Mouse (Mus musculus): Measurements from ENCODE around the gene Gnat1.

Gene Gnat1

DNA sequence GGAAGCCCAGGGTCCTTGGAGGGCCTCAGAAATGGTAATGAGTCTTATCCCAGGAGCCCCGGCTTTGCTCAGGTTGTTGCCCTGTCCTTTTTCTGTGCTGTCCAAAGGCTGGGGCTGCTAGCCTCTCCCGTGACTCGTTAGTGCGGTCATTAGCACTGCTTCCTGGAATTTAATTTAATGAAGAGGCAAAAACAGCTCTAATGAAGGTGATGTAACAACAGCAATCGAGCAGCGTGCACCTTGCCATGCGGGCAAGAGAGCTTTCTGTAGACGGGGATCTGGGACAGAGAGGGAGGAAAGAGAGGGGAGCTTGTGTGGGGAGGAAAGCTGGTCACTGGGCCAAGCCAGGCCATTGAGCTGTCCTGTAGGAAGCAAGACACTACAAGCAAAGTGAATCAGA, 37.8 kb downstream of the Gnat1 start:
- no peak for DNase-seq

DNA sequence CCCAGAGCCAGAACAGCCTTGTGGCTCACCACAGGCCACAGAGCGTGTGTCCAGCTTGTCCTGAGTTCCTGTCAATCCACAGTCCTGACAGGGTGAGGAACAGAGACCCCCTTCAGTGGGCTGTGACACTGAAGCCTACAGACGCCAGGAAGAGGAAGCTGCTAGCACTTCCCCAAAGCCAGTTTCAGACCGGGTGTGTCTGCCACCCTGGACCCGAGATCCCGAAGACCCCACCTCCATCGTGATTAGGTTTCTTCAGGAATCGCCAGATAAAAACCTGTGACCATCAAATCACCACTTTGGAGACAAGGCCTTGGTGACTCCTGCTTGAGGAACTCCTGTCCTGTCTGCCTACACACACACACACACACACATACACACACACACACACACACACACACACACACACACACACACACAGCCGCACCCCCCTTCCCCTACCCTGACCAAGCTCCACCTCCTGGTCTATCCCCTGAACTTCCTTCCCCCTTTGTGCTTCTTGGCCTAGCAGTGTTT, 39.2 kb downstream of the Gnat1 start:
- peak; percentile 60 for DNase-seq

DNA sequence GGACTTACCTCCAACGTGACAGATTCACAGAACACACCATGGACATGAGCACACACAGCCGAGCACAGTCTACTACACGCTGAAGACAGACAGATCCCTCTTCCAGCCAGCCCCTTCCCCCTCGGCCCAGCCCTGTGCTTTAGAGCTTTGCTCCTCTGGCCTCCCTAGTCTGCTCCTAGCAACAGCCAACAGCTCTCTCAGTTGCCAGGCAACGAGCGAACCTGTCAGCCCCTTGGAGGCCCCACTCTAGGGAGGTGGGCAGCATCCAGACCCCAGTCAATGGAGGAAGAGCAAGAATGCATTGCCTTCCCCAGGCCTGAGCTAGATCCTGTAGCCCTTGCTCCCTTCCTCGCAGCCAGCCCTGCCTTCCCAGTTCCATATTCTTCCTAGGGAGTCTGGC, 42.4 kb downstream of the Gnat1 start:
- no peak for DNase-seq

DNA sequence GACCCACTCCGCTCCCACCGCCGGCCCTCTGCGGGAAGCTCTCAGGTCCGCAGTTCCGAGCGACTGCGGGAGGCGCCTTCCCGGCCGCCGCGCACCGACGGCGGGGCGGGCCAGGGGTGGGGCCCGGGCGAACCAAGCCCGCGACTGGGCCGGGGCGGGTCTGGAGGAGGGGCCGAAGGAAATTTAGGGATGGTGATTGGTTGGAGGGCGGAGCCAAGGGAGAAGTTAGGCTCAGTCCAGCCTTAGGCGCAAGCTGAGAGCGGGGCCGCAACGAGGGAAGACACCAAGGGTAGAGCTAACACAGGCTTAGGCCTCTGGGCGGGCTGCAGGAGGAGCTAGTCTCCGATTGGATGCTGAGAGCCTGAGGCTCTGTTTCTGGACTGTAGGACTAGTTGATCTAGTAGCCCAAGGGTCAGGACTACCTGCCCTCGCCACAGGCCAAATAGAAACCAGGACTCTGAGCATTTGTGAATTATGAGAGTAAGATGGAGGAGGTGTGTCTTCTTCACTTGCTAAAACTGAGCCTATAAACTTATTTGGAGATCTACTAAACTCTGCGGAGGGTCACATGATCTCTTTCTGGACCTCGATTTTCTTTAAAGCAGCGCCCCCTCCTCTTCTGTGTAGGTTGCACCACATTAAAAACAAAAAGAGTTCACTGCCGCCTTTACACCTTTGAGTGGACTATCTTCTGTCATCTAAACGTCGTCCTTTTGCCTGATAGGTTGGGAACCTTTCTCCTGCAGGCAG, 44.1 kb downstream of the Gnat1 start, which contains the start of gene Gnai2:
Gene Gnai2 (minus strand): TSS at position 89 of the 750 bp plus-strand sequence.
- peak; percentile 95 for DNase-seq

DNA sequence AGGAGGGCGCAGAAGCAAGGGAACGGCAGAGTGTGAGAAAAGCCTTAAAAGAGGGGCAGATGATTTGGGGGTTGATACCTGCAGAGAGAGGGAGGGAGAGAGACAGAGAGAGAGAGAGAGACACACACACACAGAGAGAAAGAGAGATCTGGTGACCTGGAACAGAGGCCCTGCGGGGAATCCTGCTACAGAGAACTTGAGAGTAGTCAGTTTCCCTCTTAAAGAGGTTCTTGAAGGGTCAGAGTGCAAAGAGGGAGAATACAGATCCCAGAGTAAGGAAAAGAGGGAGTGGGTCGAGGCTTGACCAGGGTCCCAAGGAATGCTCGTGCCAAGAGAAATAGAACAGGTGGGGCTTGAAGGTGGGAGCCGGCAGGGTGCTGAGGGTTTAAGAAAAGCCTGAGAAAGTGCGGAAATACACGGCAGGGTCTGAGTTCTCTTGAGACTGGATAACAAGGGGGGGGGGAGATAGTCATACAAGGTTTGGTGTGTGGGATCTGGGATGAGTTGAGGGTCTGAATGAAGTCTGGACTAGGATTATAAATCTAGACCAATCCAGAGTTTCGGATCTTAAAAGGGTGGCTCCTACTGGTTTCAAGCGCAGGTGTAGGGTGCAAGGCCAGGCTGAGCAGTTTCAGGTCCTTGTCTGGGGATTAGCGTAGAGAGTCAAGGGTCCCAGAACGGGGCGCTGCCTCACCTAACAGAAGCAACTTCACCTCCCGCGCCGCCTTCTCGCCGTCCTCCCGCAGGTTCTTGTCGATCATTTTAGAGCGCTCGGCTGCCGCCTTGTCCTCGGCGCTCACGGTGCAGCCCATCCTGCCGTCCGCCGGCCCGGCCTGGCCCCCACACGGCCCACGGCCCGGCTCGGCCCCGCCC, 44.9 kb downstream of the Gnat1 start:
- peak; percentile 42 for DNase-seq

DNA sequence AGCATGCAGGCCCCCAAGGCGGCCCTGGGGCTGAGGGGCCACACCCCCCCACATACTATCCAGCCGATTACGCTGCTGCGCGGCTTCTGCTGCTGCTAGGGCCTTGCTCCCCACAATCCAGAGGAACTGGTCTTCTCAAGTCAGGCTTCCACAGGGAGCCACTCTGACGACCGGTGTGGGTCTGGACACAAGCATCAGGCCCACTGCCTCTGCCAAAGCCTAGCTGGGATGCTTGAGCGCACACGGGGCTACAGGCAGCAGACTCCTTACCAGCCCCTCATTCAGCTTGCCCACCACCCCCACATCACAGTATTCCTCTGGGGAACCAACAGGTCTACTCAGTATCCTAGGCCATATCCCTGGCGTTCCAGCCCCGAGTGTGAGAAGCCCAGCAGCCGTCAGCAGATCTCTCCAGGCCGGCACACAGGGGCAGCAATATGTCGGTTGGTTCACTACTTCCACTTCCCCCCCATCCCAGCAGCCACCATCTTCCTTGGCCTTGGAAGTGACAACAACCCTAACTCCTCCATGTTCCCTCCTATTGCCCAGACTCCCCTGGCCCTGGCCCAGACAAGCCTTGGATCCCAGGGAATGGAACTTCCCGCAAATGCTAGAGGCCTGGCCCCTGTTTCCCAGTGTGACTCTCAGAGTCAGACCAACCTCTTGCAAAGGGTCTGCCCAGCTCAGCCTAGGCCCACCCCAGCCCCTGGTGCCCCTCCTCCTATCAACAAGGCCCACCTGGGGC, 45.7 kb downstream of the Gnat1 start:
- DNase-seq = peak; percentile 62

DNA sequence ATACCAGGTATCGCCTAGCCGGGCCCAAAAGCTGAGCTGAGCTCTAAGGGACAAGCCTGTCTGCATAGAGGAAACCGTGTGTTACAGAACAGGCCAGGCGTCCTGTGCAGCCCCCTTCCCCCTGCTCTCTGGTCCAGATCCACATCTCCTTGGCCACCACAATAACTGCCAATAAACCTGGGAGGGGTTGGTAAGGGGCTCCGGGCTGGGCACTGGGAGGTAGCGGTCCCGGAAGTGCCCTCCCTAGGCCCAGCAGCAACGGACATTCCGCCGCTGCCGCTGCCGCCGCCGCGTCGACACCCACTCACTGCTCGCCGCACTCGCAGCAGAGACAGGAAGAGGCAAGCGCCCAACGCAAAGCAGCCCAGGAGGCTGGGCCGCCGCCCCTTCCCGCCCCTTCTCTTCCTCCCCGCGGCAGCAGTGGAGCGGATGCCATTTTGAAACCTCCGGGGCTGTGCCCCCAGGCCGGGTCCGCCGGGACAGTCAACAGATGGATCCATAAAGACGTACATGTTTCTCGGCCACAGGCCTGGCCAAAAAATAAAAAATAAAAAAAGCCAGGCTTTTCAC, 46.3 kb downstream of the Gnat1 start:
- DNase-seq = peak; percentile 91

DNA sequence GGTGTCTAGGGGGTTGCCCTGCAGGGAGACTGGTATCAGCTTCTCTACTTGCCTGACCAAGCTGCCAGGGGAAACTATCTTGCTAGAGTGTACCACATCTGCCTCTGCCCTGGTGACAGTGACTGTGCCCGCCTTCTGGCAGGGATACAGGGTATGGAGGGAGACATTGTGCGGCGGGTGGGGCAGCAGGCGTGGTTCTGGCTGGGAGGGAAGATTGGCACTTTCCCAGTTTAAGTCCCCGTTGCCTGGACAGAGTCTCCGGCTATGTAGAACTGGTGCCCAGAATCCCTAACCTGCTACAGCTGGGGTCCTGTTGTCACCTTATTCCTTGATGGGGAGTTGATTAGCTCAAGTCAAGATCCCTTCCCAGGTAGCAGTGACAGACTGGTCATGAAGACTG, 47.0 kb downstream of the Gnat1 start:
- DNase-seq = peak; percentile 46

DNA sequence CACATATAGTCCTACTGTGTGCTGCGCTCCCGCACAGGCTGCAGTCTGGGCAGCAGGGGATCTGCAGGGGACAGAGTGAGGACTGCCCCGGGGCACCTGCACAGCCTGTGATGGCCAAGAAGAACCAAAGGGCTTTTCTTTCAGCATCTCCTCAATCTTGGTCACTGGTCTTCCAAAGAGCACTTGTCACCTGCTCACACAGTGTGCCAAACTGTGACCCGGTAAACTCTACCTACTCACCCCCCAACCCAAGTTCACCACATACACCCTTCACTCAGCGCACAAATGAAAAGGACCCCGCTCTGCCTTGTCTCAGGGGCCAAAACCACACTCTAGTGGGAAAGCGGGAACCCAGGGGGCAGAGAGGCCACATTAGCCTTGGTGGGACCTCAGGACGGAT, 47.7 kb downstream of the Gnat1 start:
- DNase-seq = no peak

DNA sequence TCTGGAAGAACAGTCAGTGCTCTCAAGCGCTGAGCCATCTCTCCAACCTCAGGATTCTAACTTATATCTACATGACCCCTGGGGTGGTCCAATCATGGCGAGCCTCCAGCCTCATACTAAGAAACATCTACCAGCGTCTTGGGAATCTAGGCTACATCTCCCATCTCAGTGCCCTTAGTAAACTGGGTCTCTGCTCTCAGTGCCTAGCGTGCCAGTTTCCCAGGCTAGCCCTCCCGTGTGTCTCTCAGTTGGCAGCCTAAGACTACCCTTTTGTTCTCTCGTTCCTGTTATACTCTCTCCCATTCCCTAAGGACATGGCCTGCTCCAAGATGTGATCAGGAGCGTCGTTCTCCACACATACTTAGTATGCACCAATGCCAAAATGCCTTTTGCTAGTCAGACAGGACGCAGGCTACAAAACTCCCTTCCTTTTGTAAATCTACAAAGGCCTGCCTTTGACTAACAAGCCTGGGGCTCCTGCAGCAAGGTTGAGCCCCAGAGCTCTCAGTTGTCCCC, 48.1 kb downstream of the Gnat1 start:
- DNase-seq = no peak

DNA sequence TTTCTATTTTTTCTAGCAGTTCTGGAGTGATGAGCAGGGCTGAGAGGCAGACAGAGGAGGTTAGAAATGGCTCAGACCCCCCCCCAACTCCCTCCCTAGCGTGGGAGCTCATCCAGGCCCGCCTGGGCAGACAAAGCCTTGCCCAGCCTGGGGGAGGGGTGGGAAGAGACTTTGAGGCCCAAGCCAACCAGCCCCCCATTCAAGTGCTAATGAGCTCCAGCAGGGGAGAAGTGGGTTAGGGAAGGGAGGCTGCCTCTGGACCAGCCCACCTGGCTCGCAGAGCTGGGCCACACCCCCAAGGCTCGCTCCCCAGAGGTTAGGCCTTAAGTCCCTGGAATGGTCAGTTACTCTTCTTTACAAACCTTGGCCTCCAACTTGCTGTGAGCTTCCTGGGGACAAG, 48.9 kb downstream of the Gnat1 start:
- peak; percentile 41 for DNase-seq

DNA sequence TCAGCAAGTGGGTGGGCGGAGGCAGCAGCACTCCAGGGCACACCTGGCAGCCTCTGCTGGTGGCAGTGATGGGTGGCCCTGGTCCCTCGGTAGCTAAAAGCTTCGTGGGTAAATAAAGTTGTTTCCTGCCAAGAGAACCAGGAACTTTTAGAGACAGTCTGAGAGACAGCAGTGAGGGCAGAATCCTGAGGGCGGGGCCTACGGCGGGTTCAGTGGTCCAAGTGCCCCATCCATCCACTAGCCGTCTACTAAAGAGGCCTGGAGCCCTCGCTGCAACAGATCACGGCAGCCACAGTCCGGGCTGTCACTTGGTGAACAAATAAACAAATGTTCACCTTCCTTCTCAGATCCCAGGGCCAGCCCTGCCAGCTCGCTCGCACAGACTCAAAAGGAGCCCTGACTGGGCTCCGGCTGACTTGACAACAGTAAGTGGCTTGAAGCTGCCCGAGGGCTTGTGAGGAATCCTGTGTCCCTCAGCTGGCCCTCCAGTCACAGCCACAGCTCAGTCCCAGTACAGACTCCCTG, 49.5 kb downstream of the Gnat1 start:
- peak; percentile 73 for DNase-seq

DNA sequence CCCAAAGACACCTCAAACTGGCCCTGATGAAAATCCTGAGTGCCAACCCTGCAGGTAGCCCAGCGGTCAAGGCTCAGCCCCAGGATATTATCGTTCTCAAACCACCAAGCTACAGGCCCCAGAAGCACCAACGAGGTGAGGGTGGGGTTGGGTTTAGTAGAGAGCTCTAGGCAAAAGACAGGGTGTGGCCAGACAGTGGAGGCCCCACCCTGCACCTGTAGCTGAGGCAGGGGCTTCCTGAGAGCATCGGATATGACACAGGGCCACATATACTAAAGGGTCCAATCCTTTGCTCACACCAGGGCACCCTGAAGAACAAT, 50.1 kb downstream of the Gnat1 start:
- DNase-seq = peak; percentile 52

DNA sequence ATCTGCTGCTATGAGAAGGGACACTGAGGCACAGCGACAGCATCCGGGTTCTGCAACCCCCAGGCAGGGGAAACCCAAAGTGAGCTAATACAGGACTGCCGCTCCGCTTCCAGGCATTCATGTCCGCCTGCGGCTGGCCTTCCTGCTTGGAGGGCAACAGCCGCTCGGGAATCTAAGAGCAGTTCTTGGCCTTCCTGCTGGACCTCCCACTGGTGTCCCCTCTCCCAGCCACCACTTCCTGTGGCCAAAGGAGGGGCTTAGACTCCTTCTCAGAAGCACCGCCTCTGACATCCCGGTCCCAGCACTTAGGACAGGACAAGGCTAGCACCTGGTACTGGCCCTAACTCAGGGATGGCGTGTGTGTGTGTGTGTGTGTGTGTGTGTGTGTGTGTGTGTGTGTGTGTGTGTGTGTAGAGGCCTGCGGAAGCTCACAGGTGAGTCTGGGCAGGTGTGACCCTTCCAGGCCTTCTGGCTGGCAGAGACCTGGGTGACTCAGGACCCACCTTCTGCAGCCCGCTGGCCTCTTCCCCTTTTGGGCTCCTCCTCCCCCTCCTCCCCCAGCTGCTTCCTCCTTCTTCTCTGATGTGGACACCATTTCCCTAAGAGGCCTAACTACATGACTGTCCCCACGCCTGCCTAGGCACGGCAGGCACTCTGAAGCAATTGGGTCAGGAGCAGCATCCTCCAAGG, 50.6 kb downstream of the Gnat1 start:
- peak; percentile 45 for DNase-seq

DNA sequence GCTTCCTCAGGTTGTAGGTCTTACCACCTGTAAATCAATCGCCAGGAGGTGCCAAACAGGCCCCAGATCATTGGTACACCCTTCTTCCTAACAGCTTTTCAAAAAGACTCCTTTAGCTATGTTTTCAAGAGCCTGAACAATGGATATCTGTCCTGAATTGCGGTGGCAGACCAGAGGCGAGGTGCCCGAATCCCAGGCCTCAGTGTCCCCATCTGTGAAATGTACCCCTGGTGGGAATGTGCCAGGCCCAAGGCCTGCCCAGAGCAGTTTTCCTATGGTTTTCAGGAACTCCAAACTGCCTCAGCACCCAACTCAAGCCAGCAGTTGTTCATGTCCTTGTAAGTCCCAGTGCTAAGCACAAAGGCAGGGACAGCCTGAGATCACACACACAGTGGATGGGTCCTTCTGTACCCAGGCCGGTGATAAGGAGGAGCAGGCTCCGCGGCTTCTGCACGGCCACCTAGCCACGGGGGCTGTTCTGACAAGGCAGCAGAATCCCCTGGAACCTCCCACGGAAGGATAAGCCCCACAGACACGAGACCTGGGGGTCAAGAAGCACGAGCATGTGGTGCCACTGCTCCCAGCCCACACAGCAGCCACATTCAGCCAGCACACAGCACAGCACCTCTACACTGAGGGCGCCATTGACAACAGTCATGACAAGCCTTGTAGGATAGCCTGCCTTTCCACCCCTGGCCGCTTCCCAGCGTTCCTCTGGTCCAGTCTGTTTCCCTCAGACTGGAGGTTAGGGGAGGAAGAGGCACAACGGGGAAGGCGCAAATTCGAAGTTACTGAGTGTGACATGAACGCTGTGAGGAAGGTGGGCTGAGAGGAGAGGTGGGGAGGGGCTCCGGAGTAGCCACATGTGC, 51.9 kb downstream of the Gnat1 start:
- peak; percentile 43 for DNase-seq

DNA sequence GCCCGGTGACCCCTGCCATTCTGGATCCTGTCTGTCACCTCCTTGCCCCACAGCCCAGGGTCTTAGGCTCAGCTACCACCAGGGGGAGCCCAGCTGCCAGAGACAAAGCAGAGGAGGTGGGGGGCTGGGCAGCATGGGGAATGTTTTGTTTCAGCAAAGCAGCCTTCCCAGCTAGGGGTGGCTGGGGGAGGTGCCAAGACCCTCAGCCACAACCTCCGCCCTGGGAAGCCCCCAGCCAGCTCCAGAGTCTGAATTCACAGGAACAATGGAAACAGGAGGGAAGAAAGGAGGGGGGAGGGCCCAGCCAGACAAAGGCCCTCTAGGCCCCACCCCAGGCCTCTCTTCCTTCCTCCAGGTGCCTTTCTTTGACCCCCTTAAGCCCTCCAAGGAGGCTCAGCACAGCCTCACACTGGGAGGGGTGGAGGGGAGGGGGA, 52.7 kb downstream of the Gnat1 start:
- DNase-seq = peak; percentile 99

DNA sequence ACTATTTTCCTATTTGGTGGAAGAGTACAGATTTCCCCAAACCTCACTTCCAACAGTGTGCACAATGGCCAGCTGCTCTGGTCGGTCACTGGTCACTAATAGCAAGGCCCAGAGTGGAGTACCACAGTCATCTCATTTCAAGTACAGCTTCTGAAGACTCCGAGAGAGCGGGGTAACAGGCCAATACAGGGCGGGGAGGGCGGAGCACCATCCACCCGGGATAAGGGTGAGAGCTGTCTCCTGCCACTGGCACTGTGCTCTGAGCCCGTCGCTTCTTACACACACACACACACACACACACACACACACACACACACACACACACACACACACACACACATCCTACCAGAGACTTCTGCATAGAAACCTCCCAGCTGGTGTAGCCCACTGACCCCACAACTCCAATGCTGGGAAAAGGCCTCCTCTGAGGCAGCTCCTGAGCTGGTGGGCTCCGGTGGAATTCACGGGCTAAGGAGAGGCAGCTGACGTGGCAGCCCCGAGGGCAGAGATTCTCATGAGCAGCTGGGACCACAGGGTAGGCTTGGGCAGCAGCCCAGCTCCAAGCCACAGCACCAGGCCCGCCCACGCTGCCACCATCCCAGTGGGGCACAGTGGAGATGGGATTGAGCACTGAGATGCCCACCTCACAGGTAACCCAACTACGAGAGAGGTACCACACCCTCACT, 53.2 kb downstream of the Gnat1 start:
- peak; percentile 41 for DNase-seq

DNA sequence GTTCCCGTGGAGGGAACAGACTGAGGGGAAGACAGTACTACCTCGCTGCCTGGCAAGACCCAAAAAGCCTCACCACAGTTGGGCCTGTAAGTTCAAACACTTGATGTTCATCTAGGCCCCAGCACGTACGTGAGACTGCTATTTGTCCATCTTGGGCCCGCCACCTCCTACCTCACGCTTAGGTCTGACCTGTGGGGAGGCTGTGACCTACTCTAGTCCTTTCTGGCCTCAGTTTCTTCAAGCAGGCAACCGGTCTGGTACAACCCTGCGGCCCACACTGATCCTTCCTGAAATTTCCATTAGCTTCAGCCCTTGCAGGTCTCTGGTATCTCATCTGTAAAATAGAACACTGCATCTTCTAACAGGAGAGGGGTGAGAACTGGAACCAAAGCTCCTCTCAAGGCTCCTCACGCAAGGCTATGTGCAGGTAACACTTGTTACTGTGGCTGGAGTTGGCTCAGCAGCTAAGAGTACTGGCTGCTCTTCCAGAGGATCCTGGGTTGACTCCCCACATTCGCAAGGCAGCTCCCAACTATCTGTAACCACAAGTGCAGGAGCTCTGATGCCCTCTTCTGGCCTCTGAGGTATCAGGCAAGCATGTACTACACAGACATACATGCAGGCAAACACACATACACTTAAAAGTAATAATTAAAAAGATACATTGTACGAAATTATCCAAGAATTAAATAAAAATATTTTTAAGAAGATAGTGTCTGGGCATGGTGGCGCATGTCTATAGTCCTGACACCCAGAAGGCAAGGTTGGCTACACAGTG, 54.0 kb downstream of the Gnat1 start:
- DNase-seq = peak; percentile 62

DNA sequence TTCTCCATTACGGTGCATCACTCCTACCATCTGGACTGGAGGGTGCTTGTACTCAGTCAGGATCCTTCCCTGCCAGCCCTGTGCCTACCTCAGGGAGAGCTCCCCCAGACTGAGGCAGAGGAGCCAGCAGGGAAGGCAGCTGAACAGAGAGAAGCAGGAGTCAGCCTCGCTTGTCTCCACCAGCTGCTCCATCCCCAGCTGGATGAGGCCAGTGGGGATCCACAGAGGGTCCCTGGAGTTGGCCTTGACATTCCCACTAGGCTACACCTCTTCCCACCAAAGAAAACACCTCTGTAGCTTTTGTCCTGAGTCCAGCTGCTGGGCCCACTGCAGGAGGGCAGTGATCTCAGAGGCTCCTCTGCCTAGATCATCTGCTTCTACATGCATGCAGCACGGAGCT, 54.6 kb downstream of the Gnat1 start:
- DNase-seq = no peak
